Mouse (Mus musculus): ENCODE measurements at regions not wholly inside any gene's neighbourhood (a gene's known extent, or its start where the extent isn't known, plus 50 kb on each side); places are given as distances from the start of the nearest gene placed in this dataset.
A peak's percentile ranks its signal among the peaks of the same experiment; 100 is the strongest.

DNA sequence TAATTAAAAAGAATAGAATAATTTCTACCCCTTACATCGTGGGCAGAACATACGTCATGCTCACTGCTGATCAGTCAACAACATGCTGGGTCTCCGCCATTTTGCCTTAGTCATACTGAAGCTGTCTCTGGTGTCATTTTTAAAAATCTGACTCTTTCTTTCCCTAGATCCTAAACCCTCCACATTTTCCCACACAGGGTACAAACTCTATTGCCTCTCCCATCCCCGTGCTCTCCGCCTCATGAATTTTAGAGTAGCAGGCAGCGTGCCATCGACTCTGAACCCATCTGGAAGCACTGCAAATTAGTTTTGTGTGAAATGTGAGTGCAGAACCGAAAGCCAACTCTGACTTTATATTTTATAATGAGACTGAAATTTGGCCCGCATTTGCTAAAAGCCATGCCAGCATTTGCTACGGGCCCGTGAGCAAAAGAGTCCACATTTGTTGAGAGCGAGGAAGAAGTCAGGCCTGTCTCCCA, 518.5 kb upstream of the Tbl1xr1 start:
- no peaks in the 10 kb centered on the region for H3K27me3 ChIP-seq (ENCODE audit: control insufficient read depth, insufficient read depth, low read length)
- peaks cover 3% of the 10 kb centered on the region; the same call in 1 of the 2 replicates for H3K4me1 ChIP-seq (ENCODE audit: control insufficient read depth, insufficient read depth, low read length)
- H3K4me3 ChIP-seq (replicated peaks; ENCODE audit: insufficient read depth, low read depth, low read length): no peak overlapping the region
- 34% methylated on average over 12 of the region's 12 CpGs for WGBS
- TF ChIP-seq CTCF (IDR thresholded peaks at IDR 0.05; ENCODE audit: borderline replicate concordance, insufficient read depth, low read depth, low read length) (no peak), POLR2A (IDR thresholded peaks at IDR 0.05; ENCODE audit: borderline replicate concordance, insufficient read depth, low read length) (no peak)
- peak; percentile 31 to 38 for DNase-seq
- no peak overlapping the region for H3K27ac ChIP-seq (ENCODE audit: insufficient read depth, low read length)

DNA sequence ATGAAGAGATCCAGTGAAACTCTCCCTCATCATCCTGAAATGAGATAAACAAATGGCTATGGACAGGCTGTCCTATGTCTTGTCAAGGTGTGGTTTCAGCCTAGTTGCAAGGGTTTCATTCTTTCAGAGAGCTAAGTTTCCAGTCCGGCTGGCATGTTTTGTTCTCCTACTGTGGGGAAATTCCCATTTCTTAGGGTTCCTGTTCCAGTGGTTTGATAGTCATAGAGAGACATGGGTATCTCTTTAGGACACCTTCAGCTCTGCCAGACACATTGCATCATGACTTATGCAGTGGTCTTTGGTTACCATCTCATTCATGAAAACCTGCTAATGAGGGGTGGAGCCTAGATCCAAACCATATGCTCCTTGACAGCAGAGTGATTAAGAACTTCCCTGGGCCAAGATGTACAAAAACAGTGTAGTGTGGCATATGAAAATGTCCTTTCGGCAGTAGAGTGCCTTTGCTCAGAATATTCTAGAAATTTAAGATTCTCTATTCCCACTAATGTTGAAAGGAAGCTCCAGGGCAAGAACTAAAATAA, 513.6 kb upstream of the Tbl1xr1 start:
- Histone ChIP-seq H3K4me3 (replicated peaks; ENCODE audit: insufficient read depth, low read depth, low read length) (no peak overlapping the region), H3K27ac (ENCODE audit: insufficient read depth, low read length) (no peak overlapping the region), H3K27me3 (ENCODE audit: control insufficient read depth, insufficient read depth, low read length) (no peaks in the 10 kb centered on the region), H3K4me1 (ENCODE audit: control insufficient read depth, insufficient read depth, low read length) (peaks cover 3% of the 10 kb centered on the region; the same call in 1 of the 2 replicates)
- TF ChIP-seq POLR2A (IDR thresholded peaks at IDR 0.05; ENCODE audit: borderline replicate concordance, insufficient read depth, low read length): no peak
- DNase-seq: no peak
- WGBS: 93% methylated on average over 2 of the region's 2 CpGs

DNA sequence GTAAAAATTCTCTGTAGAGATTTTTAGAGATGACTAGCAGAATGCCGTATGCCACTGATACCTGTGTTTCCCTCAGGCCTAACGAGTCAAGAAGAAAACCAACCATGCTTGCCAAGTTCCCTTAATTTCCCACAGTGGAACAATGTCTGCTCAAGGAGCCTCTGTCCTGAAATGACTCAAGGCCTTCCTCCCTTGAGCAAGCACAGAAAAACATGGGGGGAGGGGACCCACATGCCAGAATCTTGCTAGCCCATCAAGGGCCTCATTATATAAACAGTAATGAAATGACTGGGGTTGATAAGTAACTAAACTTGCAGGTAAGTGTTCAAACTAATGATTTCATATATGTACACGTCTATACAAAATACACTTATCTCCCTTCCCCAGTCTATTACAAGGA, 513.0 kb upstream of the Tbl1xr1 start:
- no peak overlapping the region for H3K27ac ChIP-seq (ENCODE audit: insufficient read depth, low read length)
- WGBS: 65% methylated on average over 3 of the region's 3 CpGs
- H3K4me1 ChIP-seq (ENCODE audit: control insufficient read depth, insufficient read depth, low read length): no peaks in the 10 kb centered on the region; the same call in 1 of the 2 replicates
- DNase-seq: no peak
- TF ChIP-seq CTCF (IDR thresholded peaks at IDR 0.05; ENCODE audit: borderline replicate concordance, insufficient read depth, low read depth, low read length) (no peak), POLR2A (IDR thresholded peaks at IDR 0.05; ENCODE audit: borderline replicate concordance, insufficient read depth, low read length) (no peak)
- no peaks in the 10 kb centered on the region for H3K27me3 ChIP-seq (ENCODE audit: control insufficient read depth, insufficient read depth, low read length)
- no peak overlapping the region for H3K4me3 ChIP-seq (replicated peaks; ENCODE audit: insufficient read depth, low read depth, low read length)

DNA sequence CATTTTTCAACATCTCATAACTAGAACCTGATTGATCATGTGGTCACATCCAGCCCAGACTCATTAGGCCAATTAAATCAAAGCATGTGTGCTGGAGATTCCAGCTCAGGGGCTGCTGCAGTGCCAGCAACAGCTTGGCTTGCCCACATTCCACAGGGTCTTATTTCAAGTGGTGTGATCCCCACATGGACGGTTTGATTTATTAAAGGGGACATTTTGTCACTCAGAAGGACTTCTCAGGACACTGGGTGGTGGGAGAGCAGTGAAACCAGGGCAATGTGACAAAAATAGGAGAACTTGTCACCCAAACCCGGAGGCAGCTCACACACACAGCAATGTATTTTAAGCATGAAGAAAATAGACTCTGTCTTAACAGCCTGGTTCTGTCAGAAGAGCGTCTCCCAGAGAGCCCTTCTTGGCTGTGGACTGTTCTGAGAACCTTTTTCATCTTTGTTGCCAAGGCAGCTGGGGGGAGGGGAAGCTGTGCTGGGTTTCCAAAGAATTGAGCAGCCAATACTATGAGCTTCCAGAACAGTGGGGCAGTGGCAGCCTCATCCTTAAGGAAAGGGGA, 512.2 kb upstream of the Tbl1xr1 start:
- H3K27ac ChIP-seq (ENCODE audit: insufficient read depth, low read length): no peak overlapping the region
- H3K27me3 ChIP-seq (ENCODE audit: control insufficient read depth, insufficient read depth, low read length): no peaks in the 10 kb centered on the region
- H3K4me3 ChIP-seq (replicated peaks; ENCODE audit: insufficient read depth, low read depth, low read length): no peak overlapping the region
- 11% methylated on average over 3 of the region's 3 CpGs for WGBS
- no peaks in the 10 kb centered on the region for H3K4me1 ChIP-seq (ENCODE audit: control insufficient read depth, insufficient read depth, low read length)
- peak; percentile 32 to 40 for DNase-seq
- TF ChIP-seq CTCF (IDR thresholded peaks at IDR 0.05; ENCODE audit: borderline replicate concordance, insufficient read depth, low read depth, low read length) (no peak), POLR2A (IDR thresholded peaks at IDR 0.05; ENCODE audit: borderline replicate concordance, insufficient read depth, low read length) (no peak)

DNA sequence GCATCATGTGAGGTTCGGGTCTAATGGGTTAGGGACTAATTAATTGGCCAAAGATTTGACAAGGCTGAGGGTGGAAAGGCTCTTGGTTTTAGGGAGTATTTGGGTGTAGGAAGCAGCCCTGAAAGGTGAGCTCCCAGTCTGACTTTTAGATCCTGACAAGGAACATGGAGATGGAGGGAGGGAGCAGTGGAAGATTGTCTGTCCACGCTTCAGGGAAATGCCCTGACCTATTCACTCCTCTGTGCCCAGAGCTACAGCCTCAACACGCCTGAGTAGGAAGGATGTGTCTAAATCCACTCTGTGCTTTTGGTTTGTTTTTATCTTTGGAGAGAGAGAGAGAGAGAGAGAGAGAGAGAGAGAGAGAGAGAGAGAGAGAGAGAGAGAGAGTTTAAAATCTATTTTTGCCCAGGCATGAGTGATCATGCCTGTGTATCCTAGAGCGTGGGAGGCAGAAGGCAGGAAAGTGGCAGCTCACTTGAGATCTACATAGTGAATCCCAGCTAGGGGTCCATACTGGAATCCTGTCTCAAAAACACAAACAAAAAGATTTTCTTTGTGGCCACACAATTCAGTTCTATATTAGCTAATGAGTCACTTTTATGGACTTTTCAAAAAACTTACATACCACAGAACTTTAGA, 511.5 kb upstream of the Tbl1xr1 start:
- no peak overlapping the region for H3K27ac ChIP-seq (ENCODE audit: insufficient read depth, low read length)
- TF ChIP-seq CTCF (IDR thresholded peaks at IDR 0.05; ENCODE audit: borderline replicate concordance, insufficient read depth, low read depth, low read length): no peak
- no peak for TF ChIP-seq POLR2A (IDR thresholded peaks at IDR 0.05; ENCODE audit: borderline replicate concordance, insufficient read depth, low read length)
- WGBS: 59% methylated on average over 4 of the region's 4 CpGs
- no peaks in the 10 kb centered on the region for H3K27me3 ChIP-seq (ENCODE audit: control insufficient read depth, insufficient read depth, low read length)
- H3K4me3 ChIP-seq (replicated peaks; ENCODE audit: insufficient read depth, low read depth, low read length): no peak overlapping the region
- no peak for DNase-seq
- no peaks in the 10 kb centered on the region for H3K4me1 ChIP-seq (ENCODE audit: control insufficient read depth, insufficient read depth, low read length)

DNA sequence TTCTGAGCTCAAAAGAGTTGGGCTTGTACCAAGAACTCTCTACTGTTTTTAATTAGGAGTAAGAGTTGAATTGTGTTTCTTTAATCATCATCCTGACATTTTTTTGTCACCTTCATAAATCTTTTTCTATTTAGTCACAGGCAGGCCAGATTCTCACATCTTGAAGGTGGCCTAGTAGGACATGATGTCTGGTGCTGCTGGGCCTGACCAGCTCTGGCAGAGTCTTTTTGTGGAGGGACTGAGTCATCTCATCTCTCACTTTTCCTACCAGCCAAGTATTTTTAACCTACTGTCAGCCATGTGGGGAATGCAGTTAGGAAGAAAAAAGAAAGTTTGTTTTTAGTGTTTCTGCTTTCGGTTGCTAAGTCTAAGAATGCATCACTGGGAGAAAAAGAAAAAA, 506.7 kb upstream of the Tbl1xr1 start:
- TF ChIP-seq POLR2A (IDR thresholded peaks at IDR 0.05; ENCODE audit: borderline replicate concordance, insufficient read depth, low read length) (no peak), CTCF (IDR thresholded peaks at IDR 0.05; ENCODE audit: borderline replicate concordance, insufficient read depth, low read depth, low read length) (no peak)
- WGBS: 84% methylated on average over 1 of the region's 1 CpGs
- Histone ChIP-seq H3K27me3 (ENCODE audit: control insufficient read depth, insufficient read depth, low read length) (no peaks in the 10 kb centered on the region), H3K4me3 (replicated peaks; ENCODE audit: insufficient read depth, low read depth, low read length) (no peak overlapping the region), H3K4me1 (ENCODE audit: control insufficient read depth, insufficient read depth, low read length) (no peaks in the 10 kb centered on the region), H3K27ac (ENCODE audit: insufficient read depth, low read length) (no peak overlapping the region)
- no peak for DNase-seq

DNA sequence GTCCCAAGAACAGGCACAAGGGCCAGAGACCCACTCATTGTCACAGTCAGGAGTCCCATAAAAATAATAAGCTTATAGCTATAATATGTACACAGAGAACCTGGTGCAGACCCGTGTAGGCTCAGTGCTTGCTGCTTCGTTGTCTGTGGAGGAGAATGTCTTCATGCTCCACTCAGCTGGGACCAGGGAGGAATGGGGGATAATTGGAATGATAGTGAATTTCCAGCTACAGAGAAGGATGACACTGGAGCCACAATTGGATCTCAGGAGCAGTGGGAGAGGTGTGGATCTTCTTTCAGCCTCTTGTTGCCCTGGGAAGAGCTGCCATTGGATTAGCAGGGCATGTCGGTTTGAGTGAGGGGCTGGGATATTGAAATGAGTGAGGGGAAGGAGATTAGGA, 497.8 kb upstream of the Tbl1xr1 start:
- DNase-seq: no peak
- no peaks in the 10 kb centered on the region for H3K27me3 ChIP-seq (ENCODE audit: control insufficient read depth, insufficient read depth, low read length)
- H3K27ac ChIP-seq (ENCODE audit: insufficient read depth, low read length): no peak overlapping the region
- H3K4me1 ChIP-seq (ENCODE audit: control insufficient read depth, insufficient read depth, low read length): no peaks in the 10 kb centered on the region
- TF ChIP-seq POLR2A (IDR thresholded peaks at IDR 0.05; ENCODE audit: borderline replicate concordance, insufficient read depth, low read length) (no peak), CTCF (IDR thresholded peaks at IDR 0.05; ENCODE audit: borderline replicate concordance, insufficient read depth, low read depth, low read length) (no peak)
- H3K4me3 ChIP-seq (replicated peaks; ENCODE audit: insufficient read depth, low read depth, low read length): no peak overlapping the region
- WGBS: 70% methylated on average over 3 of the region's 3 CpGs

DNA sequence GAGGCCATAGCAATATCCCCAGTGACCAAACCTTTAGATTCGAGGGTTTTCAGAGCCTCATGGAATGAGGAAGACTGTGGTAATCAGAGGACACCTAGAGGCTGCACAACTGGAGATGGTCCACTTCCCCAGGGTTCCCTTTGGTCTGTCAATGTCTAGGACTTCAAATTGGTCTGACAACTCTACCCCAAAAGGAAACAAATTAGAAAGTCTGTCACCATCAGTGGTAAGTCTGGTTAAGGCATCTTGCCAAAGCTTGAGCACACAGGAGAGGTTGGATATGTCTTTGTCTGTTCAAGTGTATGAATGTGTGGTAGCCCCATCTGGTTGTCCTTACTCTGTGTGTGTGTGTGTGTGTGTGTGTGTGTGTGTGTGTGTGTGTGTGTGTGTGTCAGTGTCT, 494.3 kb upstream of the Tbl1xr1 start:
- no peak for DNase-seq
- H3K4me1 ChIP-seq (ENCODE audit: control insufficient read depth, insufficient read depth, low read length): no peaks in the 10 kb centered on the region
- no peaks in the 10 kb centered on the region for H3K27me3 ChIP-seq (ENCODE audit: control insufficient read depth, insufficient read depth, low read length)
- TF ChIP-seq CTCF (IDR thresholded peaks at IDR 0.05; ENCODE audit: borderline replicate concordance, insufficient read depth, low read depth, low read length) (no peak), POLR2A (IDR thresholded peaks at IDR 0.05; ENCODE audit: borderline replicate concordance, insufficient read depth, low read length) (no peak)
- no peak overlapping the region for H3K27ac ChIP-seq (ENCODE audit: insufficient read depth, low read length)
- 72% methylated on average over 1 of the region's 1 CpGs for WGBS
- H3K4me3 ChIP-seq (replicated peaks; ENCODE audit: insufficient read depth, low read depth, low read length): no peak overlapping the region
